Mouse (Mus musculus) limb, embryonic 12.5 days (tissue): ENCODE data around the gene Abhd17a. TPM values are rescaled to one million over a fixed set of nuclear protein-coding genes. Genes with fewer than 3 reads are reported as not detected.
"Not testable (repeated sequence)": the region's sequence is repeated elsewhere in the genome, so short reads cannot be mapped to it uniquely, and the experiment has no call there.

Experiments used
- ATAC-seq: fragments of 200-750 bp; cut with Nextera tagmentation; 2 replicates; pipeline ENCODE4 v1.8.0; 2017; ENCODE audit warnings: low read depth, moderate TSS enrichment; ENCODE audit not compliant: insufficient number of reproducible peaks, insufficient read depth, low FRiP score, low TSS enrichment
- H3K27ac ChIP-seq: fragments of 300-500 bp; sonication (generic); 2 replicates; pipeline ENCODE4 v1.5.1; 2016; ENCODE audit warnings: mild to moderate bottlenecking, moderate library complexity
- H3K27me3 ChIP-seq: fragments of 300-500 bp; sonication (generic); 2 replicates; pipeline ENCODE4 v1.6.1; 2016; ENCODE audit warnings: mild to moderate bottlenecking, moderate library complexity
- H3K36me3 ChIP-seq: fragments of 300-500 bp; sonication (generic); 2 replicates; pipeline ENCODE4 v1.6.1; 2016; ENCODE audit warnings: mild to moderate bottlenecking, moderate library complexity
- H3K4me1 ChIP-seq: fragments of 300-500 bp; sonication (generic); replicated peaks from 2 replicates; pipeline ENCODE4 v1.6.1; 2016
- H3K4me2 ChIP-seq: fragments of 300-500 bp; sonication (generic); 2 replicates; pipeline ENCODE4 v1.6.1; 2016; ENCODE audit warnings: mild to moderate bottlenecking, moderate library complexity
- H3K4me3 ChIP-seq: fragments of 300-500 bp; sonication (generic); replicated peaks from 2 replicates; pipeline ENCODE4 v1.5.1; 2016; ENCODE audit warnings: mild to moderate bottlenecking
- H3K9ac ChIP-seq: fragments of 300-500 bp; sonication (generic); replicated peaks from 2 replicates; pipeline ENCODE4 v1.6.1; 2016; ENCODE audit warnings: mild to moderate bottlenecking, moderate library complexity
- H3K9me3 ChIP-seq: fragments of 300-500 bp; sonication (generic); 2 replicates; pipeline ENCODE4 v1.6.1; 2016; ENCODE audit warnings: mild to moderate bottlenecking, moderate library complexity
- WGBS: fragments of 180-500 bp; shearing (Covaris S2); methylation state at CpG from one replicate; pipeline ENCODE4 v1.1.7; 2016; 5-methylcytosine and 5-hydroxymethylcytosine counted together
- polyA plus RNA-seq: library from polyadenylated mRNA; unstranded; fragments of >200 nt; fragmentation: Nextera tagmentation; extraction: Ambion mirVana; gene quantifications from 2 replicates; pipeline ENCODE4 v1.2.1, GENCODE M21; 2016

The Abhd17a gene
- polyA plus RNA-seq, 1 experiment from 2014 or later = 108 TPM

DNA sequence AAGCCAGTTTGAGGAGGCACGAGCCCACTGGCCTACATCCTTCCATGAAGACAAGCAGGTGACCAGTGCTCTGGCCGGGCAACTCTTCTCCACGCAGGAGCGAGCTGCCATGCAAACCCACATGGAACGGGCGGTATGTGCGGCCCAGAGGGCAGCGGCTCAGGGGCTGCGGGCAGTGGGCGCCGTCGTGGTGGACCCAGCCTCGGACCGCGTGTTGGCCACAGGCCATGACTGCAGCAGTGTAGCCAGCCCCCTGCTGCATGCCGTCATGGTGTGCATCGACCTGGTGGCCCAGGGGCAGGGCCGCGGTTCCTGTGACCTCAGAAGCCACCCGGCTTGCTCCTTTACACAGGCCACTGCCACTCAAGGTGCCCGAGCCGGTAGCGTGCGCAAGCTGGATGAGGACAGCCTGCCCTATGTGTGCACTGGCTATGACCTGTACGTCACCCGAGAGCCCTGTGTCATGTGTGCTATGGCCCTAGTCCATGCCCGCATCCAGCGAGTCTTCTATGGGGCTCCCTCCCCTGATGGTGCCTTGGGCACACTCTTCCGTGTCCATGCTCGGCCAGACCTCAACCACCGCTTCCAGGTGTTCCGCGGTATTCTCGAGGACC, 16.7 kb upstream of the Abhd17a start:
- no peak overlapping the region for H3K27ac ChIP-seq
- WGBS = 97% methylated on average over 34 of the region's 34 CpGs
- H3K9ac ChIP-seq = no peak overlapping the region
- H3K4me3 ChIP-seq = 0 out of 2 replicates have a peak overlapping the region, but pooled peaks have one; percentile 2
- no peaks in the 10 kb centered on the region for H3K27me3 ChIP-seq
- H3K4me2 ChIP-seq = no peak overlapping the region
- peaks cover 57% of the 10 kb centered on the region for H3K36me3 ChIP-seq
- no peak for ATAC-seq
- H3K4me1 ChIP-seq = peaks cover 15% of the 10 kb centered on the region
- H3K9me3 ChIP-seq = no peaks in the 10 kb centered on the region

DNA sequence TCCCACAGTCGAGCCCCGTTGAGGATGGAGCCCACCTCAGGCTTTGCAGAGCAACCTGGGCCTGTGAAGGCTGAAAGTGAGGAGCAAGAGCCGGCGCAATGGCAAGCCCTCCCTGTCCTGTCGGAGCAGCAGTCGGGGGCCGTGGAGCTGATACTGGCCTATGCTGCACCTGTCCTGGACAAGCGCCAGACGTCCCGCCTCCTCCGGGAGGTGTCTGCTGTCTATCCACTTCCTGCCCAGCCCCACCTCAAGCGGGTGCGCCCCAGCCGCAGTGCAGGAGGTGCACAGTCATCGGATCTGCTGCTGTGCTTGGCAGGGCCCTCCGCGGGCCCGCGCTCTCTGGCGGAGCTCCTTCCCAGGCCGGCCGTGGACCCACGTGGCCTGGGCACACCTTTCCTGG, 16.2 kb upstream of the Abhd17a start:
- Histone ChIP-seq H3K9ac (no peak overlapping the region), H3K9me3 (no peaks in the 10 kb centered on the region), H3K27me3 (no peaks in the 10 kb centered on the region), H3K36me3 (peaks cover 53% of the 10 kb centered on the region), H3K4me2 (no peak overlapping the region), H3K27ac (no peak overlapping the region), H3K4me1 (peaks cover 15% of the 10 kb centered on the region), H3K4me3 (no peak overlapping the region)
- ATAC-seq = no peak
- 94% methylated on average over 23 of the region's 23 CpGs for WGBS

DNA sequence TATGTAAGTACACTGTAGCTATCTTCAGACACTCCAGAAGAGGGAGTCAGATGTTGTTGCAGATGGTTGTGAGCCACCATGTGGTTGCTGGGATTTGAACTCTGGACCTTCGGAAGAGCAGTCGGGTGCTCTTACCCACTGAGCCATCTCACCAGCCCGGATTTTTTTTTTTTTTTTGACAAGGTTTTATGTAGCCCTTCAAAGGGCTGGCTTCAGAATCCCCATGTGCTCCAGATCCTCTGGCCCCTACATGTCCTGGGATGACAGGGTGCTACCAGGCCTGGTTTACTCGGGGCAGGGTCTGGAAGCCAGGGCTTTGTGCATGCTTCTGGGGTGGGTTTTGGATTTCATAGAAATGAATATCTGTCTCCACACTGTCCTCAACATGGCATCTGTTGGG, 15.6 kb upstream of the Abhd17a start, which contains the start of gene Gm49322:
Gene Gm49322 (plus strand): TSS at position 301 of the 400 bp plus-strand sequence.
- WGBS = 85% methylated on average over 4 of the region's 4 CpGs
- Histone ChIP-seq H3K36me3 (peaks cover 47% of the 10 kb centered on the region), H3K9ac (0 out of 2 replicates have a peak within 1 kb of the TSS, but pooled peaks have one; percentile 27), H3K4me1 (peaks cover 15% of the 10 kb centered on the region)
- not testable (repeated sequence) for ATAC-seq, H3K4me3 ChIP-seq, H3K27ac ChIP-seq, H3K4me2 ChIP-seq, H3K27me3 ChIP-seq, H3K9me3 ChIP-seq

DNA sequence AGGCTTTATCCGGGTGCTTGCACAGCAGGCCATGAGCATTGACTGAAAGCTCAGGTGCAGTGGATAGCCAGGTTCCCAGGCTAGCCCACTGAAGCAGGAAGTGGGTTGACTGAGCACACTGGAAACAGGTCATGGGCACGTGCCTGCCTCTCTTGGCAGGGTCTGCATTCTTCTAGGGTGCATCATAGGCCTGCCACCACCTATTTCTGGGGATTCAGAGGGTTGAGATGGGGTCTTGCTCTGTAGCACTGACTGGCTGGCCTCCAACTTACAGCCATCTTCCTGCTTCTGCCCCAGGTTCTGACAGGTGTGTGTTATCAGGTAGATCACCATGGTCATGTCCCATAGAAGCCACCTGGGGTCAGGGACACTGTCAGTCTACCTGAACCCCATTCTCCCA, 14.8 kb upstream of the Abhd17a start:
- no peak for ATAC-seq
- Histone ChIP-seq H3K4me3 (no peak overlapping the region), H3K27ac (no peak overlapping the region), H3K27me3 (no peaks in the 10 kb centered on the region), H3K4me2 (no peak overlapping the region), H3K4me1 (peaks cover 15% of the 10 kb centered on the region), H3K9me3 (no peaks in the 10 kb centered on the region), H3K9ac (0 out of 2 replicates have a peak overlapping the region, but pooled peaks have one; percentile 27), H3K36me3 (peaks cover 42% of the 10 kb centered on the region)
- WGBS = 96% methylated on average over 2 of the region's 2 CpGs

DNA sequence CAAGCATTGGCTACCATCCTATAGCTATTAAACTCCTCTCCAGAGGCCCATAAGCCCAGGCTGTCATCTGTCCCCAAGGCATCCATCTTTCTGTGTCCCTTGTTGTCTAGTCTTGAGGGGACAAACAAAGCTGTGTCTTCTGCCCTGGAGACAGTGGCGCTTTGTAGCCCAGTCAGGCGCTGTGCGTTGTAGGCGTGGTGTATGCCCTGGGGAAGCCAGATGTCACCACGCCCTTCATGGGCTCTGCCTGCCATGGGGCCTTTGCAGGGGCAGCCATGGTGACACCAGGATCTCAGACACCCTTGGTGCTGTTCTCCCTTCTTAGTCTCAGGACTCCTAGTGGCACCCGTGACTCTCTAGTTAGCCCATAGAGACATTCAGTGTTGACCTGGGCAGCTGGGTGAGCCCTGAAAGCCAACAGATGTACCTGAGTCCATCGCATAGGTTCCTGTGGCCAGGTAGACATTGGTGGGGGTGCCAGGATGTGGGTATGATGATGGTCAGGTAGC, 13.9 kb upstream of the Abhd17a start:
- peak overlapping the region; percentile 77 for H3K4me2 ChIP-seq
- H3K4me3 ChIP-seq = peak overlapping the region; percentile 68
- no peak for ATAC-seq
- H3K27me3 ChIP-seq = no peaks in the 10 kb centered on the region
- H3K4me1 ChIP-seq = peaks cover 15% of the 10 kb centered on the region
- peaks cover 32% of the 10 kb centered on the region for H3K36me3 ChIP-seq
- peak overlapping the region; percentile 65 for H3K9ac ChIP-seq
- H3K27ac ChIP-seq = 0 out of 2 replicates have a peak overlapping the region, but pooled peaks have one; percentile 82
- H3K9me3 ChIP-seq = no peaks in the 10 kb centered on the region
- 89% methylated on average over 7 of the region's 7 CpGs for WGBS

DNA sequence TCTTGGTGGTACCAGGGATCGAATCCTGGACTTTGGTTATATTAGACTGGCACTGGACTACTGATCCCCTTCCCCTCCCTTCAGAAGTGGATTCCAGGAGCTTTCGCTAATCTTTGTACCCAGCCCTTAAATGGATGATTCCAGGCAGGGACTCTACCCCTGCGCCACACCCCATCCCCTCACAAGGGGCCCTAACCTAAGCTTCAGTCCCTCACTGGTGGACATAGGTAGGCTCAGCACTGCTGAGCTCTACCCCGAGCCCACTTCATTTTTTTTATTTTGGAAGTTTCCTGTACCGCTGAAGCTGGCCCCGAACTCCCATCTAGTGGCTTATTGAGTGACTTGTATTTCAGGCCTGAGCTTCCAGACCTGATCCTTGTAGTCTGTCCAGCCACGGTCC, 13.2 kb upstream of the Abhd17a start:
- Histone ChIP-seq H3K4me3 (peak overlapping the region; percentile 68), H3K4me2 (peak overlapping the region; percentile 77), H3K4me1 (peaks cover 15% of the 10 kb centered on the region), H3K27me3 (no peaks in the 10 kb centered on the region), H3K9me3 (no peaks in the 10 kb centered on the region), H3K36me3 (peaks cover 26% of the 10 kb centered on the region), H3K9ac (peak overlapping the region; percentile 65), H3K27ac (peak overlapping the region; percentile 82)
- 41% methylated on average over 7 of the region's 7 CpGs for WGBS
- ATAC-seq = peak; percentile 5; the same call in 1 of the 2 replicates

DNA sequence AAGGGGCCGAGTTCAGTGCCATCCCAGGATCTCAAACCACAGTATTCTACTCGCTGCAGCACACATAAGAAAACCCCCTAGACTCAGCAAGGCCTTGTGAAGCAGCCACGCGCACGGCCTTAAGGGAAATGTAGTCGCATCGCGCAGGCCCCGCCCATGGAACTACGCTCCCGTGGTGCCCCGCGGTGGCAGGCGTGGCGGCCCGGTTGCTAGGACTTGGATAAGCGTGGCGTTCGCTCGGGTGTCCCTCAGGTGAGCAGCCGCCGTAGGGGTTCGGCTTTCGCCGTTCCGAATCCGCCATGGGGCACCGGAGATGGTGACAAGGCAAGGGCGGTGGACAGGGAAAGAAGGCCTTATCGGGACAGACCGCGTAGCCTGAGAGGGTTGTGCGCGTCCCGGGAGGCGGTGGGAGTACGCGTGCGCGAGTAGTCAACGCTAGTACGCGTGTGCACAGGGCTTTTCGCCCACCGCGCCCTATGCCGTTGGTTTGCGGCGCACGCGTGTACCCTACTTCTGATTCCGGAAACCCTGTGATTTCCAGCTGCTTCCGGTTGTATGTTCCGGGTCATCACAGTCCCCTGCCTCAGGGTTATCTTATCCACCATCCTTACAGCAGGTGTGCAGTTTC, 12.7 kb upstream of the Abhd17a start, which contains the start of the genes Scamp4 and Adat3:
Gene Scamp4 (plus strand): TSS at position 175 of the 628 bp plus-strand sequence.
Gene Adat3 (plus strand): TSS at position 183 of the 628 bp plus-strand sequence.
- ATAC-seq = peak; percentile 94
- Histone ChIP-seq H3K27me3 (no peaks in the 10 kb centered on the region), H3K4me1 (peaks cover 15% of the 10 kb centered on the region), H3K27ac (peak within 1 kb of the TSS; percentile 82), H3K4me3 (peak within 1 kb of the TSS; percentile 68), H3K36me3 (peaks cover 20% of the 10 kb centered on the region), H3K9ac (peak within 1 kb of the TSS; percentile 65), H3K9me3 (no peaks in the 10 kb centered on the region), H3K4me2 (peak within 1 kb of the TSS; percentile 77)
- under 1% methylated on average over 54 of the region's 54 CpGs for WGBS

DNA sequence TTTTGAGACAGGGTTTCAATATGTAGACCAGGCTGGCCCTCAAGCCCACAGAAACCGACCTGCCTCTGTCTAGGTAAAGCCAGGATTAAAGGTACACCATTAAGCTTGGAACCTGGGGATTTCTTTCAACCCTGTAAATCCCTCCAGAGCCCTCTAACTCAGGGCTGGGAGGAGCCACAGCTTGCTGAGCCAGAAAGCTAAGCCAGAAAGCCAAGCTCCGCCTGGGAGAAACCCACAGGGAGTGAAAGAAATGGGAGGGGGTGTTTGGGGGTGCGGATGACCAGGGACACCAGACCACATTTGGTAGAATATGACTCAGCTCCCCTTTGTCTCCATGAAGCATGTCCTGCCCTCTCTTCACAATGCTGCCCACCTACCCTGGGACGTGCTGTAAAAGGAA, 6.2 kb upstream of the Abhd17a start:
- 43% methylated on average over 4 of the region's 4 CpGs for WGBS
- H3K9me3 ChIP-seq = no peaks in the 10 kb centered on the region
- no peak overlapping the region for H3K9ac ChIP-seq
- H3K27ac ChIP-seq = no peak overlapping the region
- ATAC-seq = no peak
- H3K4me1 ChIP-seq = no peaks in the 10 kb centered on the region
- H3K4me3 ChIP-seq = no peak overlapping the region
- no peaks in the 10 kb centered on the region for H3K36me3 ChIP-seq
- no peak overlapping the region for H3K4me2 ChIP-seq
- H3K27me3 ChIP-seq = no peaks in the 10 kb centered on the region

DNA sequence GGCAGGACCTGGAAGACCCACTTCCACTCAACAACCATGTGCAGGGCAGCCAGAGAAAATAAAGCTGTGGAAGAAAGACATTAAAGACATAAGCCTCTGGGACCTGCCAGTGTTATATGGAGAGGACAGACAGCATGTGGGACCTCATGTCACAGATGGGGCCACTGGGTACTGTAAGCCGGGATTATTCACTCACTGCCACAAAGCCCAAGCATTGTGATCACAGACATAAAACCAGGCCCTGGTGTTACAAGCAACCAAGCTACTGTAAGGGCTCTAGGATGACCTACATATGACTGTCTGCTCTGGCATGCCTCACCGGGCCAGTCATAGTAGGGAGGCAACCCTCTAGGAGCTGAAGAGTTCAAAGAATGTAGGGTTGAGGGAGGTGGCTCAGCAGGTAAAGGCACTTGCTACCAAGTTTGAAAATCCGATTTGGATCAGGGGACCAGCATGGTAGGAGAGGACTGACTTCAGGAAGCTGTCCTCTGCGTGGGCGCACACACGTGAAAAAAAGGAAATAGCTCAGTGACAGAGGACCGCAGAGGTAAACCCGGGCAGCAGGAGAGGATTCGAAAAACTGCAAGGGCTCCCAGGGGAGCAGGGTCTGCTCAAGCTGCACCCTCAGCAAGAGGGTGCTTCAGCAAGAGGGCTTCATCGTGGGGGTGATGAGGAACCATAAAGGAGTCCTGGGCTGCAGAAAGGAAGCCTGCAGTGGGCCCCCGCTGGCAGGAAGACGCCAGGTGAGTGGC, 838 bp downstream of the Abhd17a start:
- Histone ChIP-seq H3K4me2 (peak overlapping the region; percentile 99), H3K9me3 (no peaks in the 10 kb centered on the region), H3K9ac (peak overlapping the region; percentile 86), H3K4me1 (peaks cover 30% of the 10 kb centered on the region), H3K27ac (peak overlapping the region; percentile 62; the same call in 1 of the 2 replicates), H3K4me3 (peak overlapping the region; percentile 92), H3K27me3 (no peaks in the 10 kb centered on the region), H3K36me3 (peaks cover 28% of the 10 kb centered on the region)
- no peak for ATAC-seq
- 18% methylated on average over 12 of the region's 12 CpGs for WGBS

DNA sequence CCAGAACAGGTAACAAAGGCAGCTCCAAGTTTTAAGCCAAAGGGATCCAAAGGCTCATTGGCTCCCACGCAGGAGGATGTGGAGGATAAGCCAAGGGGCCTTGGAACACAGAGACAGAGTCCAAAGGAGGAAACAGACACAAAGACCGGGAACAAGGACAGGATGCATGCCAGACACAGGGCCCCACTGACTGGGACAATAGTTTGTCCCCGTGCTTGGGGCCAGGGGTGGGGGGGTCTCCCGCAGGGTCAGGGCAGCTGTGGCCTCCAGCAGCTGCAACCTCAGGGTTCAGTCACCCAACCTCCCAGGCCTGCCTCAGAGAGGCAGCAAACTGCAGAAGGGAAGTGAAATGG, 2.9 kb downstream of the Abhd17a start:
- Histone ChIP-seq H3K9ac (no peak overlapping the region), H3K4me1 (peaks cover 30% of the 10 kb centered on the region), H3K27me3 (no peaks in the 10 kb centered on the region), H3K4me3 (0 out of 2 replicates have a peak overlapping the region, but pooled peaks have one; percentile 11), H3K36me3 (peaks cover 45% of the 10 kb centered on the region), H3K4me2 (peak overlapping the region; percentile 10; the same call in 1 of the 2 replicates), H3K9me3 (no peaks in the 10 kb centered on the region), H3K27ac (peak overlapping the region; percentile 53; the same call in 1 of the 2 replicates)
- no peak for ATAC-seq
- 64% methylated on average over 3 of the region's 4 CpGs for WGBS
